Mouse (Mus musculus) embryo, embryonic 9.5 days (tissue): Measurements from ENCODE around the gene Tspan17.

Source experiments
- DNase-seq: peaks from one replicate; pipeline ENCODE4 v3.0.0-alpha.2; 2017; ENCODE audit errors: extremely low spot score

The Tspan17 gene

DNA sequence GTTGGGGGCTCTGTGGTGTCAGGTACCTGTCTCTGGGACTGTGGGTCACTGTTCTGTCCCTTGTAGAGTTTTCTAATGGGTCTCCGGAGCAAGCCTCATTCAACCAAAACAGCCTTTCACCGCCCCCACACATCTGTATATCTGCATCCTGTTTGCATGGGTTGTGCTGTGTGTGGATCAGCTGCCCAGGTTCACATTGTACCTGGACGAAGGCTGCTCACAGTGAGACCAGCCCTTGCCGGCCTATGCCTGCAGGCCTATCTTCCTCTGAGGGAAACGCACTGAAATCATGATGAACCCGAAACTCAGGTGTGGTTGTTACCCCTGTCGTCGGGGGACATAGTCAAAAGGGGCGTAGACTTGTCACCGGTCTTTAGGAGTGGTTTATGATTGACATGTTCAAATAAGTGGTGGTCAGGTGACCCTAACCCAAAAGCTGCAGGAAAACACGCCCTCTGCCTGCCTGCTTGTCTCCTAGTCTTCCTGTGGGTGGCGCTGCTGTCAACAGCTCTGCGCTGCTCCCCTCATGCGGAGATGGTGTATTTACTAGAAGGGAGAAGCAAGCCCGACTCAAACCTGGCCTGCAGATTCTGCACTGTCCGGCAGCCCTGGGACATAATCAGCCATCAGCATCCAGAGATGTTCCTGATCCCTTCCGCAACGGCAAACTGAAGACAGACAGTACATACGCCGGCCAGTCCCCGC lies 16.1 kb downstream of the Tspan17 start:
- peak; percentile 59 for DNase-seq

DNA sequence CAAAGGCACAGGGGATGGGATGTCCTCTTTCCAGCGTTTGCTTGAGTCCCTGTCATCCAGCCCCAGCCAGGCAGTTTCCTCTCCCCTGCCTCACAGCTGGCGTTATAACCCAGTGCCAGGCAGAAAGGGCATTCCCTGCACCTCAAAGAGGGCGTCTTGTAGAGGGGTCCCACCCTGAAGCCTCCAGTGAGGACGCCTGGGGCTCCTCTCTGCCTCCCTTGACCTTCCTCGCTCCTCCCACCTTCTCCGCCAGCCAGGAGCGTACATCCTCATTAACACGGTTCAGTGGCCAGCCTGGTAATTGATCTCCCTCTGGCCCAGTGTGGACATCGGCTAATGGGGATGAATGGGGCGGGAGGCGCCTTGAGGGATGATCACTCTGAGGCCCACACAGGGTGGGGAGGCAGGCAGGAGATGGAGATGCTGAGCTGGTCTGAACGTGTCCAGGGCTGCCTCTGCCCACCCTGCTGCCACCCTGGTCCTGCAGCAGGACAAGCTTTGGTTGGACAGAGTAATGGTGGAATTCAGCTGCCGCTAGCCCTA lies 17.3 kb downstream of the Tspan17 start:
- peak; percentile 59 for DNase-seq

GRCm38 (mm10) chr13:54808067-54808466 lies 18.9 kb downstream of the Tspan17 start:
- DNase-seq: no peak

GRCm38 (mm10) chr13:54811476-54811875 lies 22.3 kb downstream of the Tspan17 start:
- no peak for DNase-seq

DNA sequence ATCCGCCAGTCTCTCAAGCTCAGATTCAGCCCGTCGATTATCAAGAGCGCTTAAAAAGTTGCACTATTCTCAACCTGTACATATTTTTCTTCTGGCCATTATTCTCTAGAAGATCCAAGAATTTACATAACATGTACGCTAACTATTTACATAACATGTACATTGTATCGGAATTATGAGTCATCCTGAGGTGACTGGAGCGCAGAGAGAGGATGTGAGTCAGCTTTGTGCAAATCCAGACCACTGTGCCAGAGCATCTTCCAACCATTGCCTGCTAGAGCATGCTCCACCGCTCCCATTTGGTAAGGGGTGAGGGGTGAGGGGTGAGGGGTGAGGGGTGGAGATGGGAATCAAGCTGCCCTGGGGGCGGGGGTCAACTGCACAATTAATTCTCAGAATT lies 24.2 kb downstream of the Tspan17 start:
- DNase-seq: no peak

DNA sequence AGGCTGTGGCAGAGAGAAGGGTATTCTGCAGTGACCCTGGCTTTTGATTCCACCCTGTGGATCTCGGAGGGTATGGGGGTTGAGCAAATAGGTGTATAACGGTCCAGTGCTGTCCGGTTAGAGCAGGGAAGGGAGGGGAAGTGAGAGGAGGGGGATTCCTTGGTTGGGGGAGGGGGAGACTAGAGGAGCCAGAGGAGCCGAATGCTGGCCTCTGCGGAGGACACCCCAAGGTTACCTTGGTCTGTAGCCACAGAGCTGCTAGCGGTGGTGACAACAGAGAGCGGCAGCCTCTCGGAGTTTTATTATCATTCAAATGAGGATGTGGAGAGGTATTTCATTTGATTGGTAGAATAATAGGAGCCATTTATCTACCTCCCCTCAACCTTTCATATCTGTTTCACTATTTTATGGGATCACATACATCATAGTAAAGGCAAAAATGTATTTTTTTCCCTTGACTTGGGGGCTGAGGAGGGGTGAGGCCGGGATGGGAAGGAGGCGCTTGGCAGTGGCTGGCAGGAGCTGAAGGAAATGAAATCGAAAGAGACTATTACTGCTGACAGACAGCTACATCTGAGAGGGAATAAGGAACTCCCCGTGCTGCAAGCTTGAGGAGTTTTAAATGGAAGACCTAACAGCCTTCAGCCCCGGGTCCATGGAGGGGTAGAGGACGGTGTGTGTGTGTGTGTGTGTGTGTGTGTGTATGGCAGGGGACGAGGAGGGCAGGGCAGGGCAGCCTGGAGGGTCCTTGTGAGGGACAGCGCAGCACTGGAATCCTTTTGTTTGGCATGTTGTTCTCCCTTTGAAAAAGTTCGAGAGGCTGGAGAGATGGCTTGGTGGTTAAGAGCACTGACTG lies 29.4 kb downstream of the Tspan17 start:
- DNase-seq: no peak

DNA sequence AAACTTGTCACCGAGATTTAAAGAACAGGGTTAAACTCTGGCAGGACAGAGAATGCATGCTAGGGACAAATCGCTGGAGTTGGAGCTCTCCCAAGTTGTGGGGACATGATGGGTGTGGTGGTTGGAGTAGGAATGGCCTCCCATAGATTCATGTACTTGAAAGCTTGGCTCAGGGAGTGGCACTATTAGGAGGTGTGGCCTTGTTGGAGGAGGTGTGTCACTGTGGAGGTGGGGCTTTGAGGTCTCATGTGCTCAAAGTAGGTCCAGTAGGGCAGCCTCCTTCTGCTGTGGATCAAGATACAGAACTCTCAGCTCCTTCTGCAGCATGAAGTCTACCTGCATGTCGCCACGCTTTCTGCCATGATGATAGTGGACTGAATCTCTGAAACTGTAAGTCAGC lies 31.9 kb downstream of the Tspan17 start:
- no peak for DNase-seq

GRCm38 (mm10) chr13:54821931-54822330 lies 32.8 kb downstream of the Tspan17 start:
- no peak for DNase-seq

- DNase-seq: peak; percentile 28
These were observed 35.1 kb downstream of the Tspan17 start for GRCm38 (mm10) chr13:54824111-54824931.

GRCm38 (mm10) chr13:54827992-54828391 lies 38.8 kb downstream of the Tspan17 start:
- DNase-seq: no peak

DNA sequence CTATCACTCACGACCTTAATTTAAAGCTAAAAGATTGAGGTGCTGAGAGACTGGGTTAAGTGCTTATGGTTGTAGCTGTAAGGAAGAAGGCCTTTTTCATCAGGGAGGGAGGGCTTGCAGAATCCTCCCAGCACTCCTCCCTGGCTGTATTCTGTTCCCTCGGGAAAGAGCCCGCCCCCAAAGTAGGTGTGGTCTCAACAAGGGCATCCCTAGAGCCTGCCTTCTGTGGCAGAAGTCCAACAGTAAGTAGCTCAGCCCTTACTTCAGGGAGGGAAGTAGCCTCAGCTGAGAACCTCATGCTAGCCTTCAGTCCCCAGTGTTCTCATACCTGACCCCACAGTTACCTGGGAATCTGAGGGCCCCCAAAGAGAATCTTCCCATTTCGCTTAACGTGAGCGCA lies 39.3 kb downstream of the Tspan17 start:
- no peak for DNase-seq

DNA sequence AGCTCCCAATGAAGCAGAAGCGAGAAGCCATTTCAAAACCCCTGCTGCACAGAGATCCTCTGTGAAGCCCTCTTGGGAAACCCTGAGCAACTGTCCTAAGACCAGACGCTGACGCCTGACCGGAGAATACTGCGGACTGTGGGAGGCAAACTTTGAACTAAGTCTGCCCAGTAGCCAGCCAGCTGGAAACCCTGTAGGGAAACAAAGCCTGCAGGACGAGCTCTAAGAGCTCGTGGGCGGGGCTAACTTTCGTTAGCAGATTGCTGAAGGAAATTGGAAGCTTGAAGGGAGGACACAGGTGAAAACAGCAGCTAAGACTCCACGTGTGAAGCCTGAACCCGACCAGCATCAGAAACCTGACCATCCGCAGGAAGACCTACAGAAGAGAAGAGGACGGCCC lies 40.3 kb downstream of the Tspan17 start:
- DNase-seq: no peak

- DNase-seq: no peak
These were observed 47.3 kb downstream of the Tspan17 start for GRCm38 (mm10) chr13:54836351-54837030.

GRCm38 (mm10) chr13:54837061-54837460 lies 47.9 kb downstream of the Tspan17 start:
- no peak for DNase-seq

- peak; percentile 39 for DNase-seq
These were observed 48.3 kb downstream of the Tspan17 start for GRCm38 (mm10) chr13:54837471-54837889.

DNA sequence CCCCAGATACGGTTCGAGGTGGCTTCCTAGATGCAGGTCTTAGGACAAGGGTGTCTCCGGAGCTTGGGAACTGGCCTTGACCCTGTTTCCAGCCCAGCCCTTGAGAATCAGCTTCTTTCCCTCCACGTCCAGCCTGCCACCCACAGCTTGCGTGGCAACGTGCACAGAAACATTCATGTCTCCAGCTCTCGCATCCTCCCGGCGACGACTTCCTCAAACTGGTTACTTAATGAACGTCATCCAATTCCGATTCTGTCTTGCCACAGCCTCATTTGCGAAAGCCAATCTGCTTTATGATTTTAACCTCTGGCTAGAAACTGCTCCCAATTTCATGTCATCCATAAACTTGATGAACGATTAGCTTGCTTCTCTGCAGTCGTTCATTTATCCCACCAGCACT lies 49.4 kb downstream of the Tspan17 start:
- no peak for DNase-seq

DNA sequence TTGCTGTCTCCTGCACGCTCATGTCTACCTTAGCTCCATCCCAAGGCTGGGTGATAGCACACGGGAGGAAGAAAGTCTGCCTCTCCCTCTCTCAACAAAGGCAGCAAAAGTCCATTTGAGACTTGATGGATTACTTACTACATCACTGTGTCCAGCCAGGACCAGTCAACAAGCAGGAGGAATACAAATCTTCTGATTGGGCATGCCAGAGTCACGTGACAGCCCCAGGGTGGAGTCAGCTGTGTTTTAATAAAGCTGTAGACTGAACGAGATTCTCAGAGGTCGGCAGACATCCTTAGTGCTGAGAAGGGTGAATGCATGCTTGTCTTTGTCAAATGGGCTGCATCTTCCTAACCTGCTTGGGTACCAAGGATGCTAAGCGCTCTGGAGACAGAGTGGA lies 50.0 kb downstream of the Tspan17 start:
- no peak for DNase-seq

- no peak for DNase-seq
These were observed 55.4 kb downstream of the Tspan17 start for GRCm38 (mm10) chr13:54844579-54844978.
